Mouse (Mus musculus) kidney, adult 9 months (tissue): ENCODE measurements at regions not wholly inside any gene's neighbourhood (a gene's known extent, or its start where the extent isn't known, plus 50 kb on each side); places are given as distances from the start of the nearest gene placed in this dataset.
A peak's percentile ranks its signal among the peaks of the same experiment; 100 is the strongest.

ENCODE experiments used
- DNase-seq: peaks from one replicate; pipeline ENCODE4 v3.0.0; 2022

DNA sequence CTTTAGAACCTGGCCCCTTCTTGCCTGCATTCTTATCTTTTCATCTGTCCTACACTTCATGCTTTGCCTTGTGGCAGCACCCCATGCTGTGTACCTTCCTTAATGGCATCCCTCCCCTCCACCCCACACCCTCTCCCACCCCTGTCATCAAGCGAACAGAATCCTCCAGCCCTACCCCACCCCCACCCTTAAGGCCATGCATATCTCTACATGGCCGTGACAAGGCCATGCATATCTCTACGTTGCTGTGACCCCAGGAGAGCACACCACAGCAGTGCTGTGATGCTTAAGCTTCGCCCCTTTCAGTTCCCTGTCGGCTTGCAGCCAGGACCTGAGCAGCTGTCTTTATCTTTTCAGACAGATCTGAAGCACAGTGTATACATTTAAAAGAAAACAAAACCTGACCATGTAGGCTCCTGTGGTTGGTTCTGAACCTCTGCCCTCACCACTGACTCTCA is 319.5 kb upstream of the Trib2 start:
- DNase-seq, result no peak

DNA sequence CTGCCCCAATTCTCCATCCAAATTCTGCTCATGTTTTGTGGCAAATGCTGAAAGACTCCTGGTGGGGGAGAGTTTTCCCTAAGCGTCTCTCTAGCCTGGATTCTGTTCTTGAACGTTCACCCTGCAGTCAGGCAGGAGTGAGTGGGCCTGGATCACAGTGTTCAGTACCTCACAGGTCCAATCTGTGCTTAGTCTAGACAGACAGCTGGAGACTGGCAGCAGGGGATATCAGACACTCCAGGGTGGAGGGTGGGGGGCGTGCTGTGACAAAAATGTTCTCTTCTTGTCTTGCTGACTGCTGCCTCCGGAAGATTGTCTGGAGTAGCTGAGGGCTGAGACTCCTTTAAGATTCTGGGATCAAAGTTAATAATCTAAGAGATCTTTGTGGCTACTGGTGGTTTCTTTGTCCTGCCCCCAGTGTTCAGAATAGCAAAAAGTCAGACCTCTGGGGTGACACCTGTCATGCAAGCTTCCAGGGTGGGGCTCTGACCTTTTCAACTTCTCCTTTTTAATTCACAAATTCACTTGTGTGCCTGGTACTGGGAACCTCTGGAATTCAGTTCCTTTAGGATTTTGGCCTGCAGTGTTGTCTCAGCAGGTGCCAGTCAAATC is 319.0 kb upstream of the Trib2 start:
- no peak for DNase-seq

DNA sequence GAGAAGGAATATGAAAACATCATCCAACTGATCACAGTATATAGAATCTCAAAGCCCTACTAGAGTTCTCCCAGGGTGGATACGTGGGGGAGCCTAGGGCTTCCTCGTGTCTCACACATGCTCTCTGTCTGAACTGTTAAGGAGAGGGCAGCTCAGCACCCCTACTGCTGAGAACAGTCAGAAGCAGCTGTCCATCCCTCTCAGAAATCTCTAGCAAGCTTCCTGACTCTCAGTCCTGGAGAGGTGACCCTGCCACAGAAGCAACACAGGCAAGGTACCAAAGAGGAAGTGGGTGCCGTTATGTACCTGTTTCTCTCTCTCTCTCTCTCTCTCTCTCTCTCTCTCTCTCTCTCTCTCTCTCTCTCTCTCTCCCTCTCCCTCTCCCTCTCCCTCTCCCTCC is 317.7 kb upstream of the Trib2 start:
- DNase-seq, result no peak

DNA sequence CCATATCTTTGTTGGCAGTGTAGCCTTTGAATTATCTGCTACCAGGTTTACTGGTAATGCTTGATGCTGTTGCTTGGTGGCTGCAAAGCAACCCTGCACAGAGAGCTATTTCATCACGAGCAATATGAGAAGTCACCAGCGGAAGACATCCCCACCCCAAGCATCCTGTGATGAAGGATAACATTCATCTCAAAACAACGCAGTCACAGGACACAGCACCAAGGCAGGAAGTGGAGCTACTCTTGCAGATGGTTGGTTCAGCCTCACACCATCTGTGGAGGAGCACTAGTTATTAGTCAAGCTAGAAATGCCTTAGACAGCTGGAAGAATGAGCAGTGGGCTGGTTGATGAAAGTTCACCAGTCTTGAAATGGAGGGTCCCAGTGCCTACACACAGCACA is 316.5 kb upstream of the Trib2 start:
- peak; percentile 3 for DNase-seq

DNA sequence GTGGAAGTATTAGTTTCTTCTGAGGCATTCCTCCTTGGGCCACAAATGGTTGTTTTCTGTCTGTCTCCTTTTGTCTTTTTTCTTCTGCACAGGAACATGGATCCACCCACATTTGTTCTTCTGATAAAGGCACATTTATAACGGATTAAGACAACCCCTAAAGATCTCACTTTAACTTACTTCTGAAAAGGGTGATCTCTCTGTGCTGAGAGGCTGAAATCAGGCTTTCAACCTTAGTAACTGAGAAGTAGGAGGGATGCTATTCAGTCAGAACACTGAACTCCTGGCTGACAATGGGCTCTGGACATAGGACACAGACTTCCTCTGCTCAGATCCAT is 315.0 kb upstream of the Trib2 start:
- no peak for DNase-seq

DNA sequence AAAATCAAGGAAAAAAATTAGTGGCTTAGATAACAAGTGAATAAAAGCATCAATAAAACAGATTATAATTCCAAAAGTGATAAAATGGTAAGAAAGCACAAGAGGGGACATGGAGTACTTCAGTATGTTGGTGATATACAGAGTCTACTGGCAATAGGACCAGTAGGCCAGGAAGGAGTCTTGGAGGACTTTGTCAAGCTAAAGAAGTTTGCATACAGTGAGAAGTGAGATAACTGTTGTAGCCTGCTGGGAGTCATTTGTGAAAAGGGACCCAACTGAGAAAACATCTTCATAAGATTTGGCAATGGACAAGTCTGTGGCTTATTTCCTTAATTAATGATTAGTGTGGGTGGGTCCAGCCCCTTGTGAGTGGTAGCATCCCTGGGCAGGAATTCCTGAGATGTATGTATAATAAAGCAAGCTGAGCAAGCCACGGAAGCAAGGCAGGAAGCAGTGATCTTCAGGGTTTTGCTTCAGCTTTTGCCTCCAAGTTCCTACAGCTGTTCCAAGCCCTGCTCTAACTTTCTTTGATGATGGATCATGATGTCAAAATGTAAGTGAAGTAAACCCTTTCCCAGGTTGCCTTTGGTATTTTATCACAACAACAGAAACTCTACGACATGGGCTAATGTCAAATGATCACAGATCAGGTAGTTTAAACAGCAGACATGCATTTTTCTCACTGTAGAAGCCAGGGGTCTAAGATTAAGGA is 314.5 kb upstream of the Trib2 start:
- DNase-seq, result no peak

DNA sequence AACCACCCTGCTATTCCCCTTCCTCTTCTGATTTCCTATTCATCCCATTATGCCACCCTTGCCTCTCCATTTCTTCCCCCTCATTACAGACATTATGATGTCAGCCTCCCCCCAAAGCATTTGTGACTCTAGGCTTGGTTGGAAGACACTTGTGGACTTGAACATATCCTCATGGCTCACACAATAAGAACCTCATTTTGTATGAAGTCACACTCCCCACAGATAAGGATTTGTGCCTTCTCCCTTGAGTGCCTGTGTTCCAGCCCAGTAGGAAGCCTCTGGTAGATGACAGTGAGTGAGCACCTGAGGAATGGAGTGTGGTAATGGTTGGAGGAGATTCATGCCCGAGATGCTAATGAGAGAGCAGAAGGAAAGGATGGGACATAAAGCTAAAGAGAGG is 313.9 kb upstream of the Trib2 start:
- DNase-seq, result no peak

DNA sequence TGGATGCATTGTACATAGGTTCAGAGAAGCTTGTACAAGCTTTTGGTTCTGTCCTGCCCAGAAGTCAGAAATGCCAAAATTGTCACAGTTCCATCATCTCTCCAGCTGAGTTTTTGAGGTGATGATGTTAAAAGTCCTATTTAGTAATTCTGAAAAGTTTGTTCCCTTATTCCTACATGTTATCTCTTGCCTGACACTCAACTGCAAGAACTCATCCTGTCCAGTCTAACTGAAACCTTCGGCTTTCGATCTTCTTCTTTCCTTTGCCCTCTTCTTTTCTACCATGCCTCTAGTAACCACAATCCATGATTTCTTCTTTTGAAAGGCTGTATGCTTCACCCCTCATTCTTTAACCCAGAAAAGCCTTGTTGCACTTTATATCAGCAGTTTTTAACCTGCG is 313.2 kb upstream of the Trib2 start:
- DNase-seq, result no peak

DNA sequence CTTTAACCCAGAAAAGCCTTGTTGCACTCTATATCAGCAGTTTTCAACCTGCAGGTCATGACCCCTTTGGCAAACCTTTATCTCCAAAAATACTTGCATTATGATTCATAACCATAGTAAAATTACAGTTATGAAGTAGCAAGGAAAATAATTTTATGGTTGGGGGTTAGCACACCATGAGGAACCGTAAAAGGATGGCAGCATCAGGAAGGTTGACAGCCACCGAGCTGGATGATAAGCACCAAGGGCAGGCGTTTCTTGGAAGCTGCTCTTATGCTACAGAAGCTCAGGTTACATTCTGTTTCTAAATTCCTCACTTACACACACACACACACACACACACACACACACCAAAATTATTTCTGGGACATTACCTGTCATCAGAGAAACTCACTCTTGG is 312.5 kb upstream of the Trib2 start:
- DNase-seq, result no peak

DNA sequence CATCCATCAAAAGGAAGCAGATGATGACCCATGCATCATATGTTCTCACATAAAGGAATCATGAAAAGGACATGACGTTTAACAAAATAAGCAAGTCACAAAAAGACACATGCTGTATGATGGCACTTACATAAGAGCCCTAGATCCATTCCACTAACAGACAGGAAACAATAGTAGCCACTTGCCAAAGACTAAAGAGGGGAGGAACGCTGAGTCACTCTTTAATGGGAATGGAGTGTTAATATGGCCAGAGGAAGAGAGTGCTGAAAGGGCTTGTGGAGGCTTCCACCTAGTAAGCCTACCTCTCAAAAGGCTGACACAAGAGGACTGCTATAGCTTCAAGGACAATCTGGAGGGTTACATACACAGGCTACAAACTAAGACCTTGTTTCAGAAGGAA is 308.2 kb upstream of the Trib2 start:
- no peak for DNase-seq

DNA sequence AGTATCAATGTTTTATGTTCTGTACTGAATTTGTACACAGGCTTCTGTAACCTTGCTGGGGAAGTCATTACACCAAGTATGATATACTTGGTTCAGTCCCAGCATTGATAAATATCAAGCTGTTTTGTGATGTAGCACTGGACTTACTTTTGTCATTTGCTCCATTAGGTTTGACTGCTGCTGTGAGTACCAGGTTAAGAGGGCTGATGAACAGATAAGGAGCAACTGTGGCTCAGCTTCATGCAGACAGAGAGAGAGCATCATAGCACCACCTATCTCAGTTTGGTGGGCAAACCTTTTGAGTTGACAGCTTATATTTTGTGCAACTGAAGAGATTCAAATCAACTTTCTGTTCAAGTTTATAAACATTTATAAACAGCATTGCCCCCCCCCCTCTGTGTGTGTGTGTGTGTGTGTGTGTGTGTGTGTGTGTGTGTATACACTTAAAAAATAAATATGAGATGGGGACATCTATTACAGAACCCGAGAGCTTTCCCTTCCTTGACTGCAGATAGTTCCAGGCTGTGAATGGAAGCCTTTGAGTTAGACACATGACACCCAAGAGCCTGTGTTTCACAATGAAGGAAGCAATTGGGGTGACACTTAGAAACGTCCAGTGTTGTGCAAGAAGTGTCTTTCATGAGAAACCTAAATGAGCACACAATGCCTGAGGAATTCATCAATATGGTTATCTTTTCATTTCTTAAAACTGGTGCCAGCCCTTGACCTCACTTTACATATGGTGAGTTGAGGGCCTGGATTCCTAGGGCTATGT is 305.8 kb upstream of the Trib2 start:
- no peak for DNase-seq

DNA sequence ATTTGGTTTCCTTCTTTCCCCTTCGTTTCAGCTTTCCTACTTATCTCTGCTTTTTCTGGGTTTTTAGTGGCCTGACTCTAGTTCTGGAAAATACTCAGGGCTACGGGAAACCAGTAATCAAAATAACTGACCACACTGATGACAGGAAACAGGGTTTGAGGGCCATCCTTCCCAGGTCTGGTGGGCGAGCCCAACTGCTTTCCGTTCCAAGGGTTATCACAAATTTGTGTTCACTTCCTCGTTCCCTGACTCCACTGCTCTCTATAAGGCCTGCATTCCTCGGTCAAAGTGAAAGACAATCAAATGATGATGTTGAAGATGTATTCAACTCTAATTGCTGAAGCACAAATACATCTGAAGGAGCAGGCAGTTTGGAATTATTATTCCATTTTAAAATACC is 305.1 kb upstream of the Trib2 start:
- no peak for DNase-seq

DNA sequence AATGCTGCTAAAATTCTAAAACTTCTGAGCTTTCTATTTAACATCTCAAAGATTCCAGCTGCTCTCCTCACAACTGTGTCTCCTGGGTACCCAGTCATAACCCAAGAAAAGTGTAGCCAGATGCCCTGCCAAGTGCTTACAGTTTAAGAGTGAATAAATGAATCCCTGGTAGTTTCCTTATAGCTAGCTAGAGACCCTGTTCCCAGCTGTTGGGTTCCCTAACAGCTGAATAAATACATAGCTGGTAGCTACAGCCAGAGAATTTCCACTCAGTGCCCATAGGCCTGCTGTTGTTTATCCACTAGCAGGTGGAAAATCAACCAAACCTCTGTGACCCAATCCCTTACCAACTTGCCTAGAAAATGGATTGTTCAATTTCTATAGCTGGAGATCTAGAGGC is 302.0 kb upstream of the Trib2 start:
- DNase-seq, result no peak

DNA sequence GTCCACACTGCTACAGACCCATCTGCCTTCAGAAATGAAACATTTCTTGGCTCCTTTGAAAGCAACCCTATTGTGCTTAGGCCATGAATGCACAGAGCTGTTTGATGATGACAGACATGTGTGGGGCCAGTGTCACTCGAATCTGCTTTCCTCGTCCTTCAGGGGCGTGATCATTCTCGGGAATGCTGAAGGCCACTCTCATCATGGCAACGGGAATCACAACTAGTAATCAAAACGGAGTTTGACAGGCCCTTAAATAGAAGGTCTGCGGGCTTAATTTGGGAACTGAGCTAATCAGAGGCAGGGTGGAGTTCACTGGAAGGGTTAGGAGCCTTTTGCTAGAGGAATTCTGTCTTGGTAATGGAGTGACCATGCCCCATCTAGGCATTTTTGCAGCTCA is 290.2 kb upstream of the Trib2 start:
- DNase-seq, result no peak

DNA sequence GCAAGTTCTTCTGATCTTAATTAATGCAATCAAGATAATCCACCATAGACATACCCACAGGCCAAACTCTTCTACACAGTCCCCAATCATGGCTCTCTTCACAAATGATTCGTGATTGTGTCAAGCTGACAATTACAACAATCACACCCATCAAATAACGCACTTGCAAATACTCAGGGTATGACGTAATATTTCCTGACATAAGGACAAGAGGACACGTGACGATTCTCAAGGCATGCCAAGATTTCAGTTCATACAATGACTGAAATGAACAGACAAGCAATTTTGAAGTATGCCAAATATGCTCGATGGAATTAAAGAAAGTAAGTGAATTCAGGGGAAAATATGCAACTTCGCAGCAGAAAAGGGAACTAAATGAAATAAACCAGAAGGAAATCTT is 282.1 kb upstream of the Trib2 start:
- DNase-seq, result no peak

DNA sequence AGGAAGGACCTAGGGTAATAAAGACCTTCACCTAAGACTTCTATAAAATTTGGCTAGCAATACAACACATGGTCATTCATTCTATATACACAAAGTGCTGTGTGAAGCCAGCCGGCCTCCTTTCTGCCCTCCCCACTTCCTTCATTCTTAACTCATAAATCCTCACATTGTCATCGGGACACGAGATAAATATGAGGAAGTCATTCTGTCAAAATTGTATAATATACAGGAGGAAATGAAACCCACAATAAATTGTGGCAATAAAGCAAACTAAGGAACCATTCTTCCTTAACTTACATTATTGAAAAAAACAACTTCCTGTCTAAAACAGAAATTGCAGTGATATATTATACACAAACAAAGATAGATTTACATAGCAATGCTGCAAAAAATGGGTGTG is 275.9 kb upstream of the Trib2 start:
- no peak for DNase-seq

DNA sequence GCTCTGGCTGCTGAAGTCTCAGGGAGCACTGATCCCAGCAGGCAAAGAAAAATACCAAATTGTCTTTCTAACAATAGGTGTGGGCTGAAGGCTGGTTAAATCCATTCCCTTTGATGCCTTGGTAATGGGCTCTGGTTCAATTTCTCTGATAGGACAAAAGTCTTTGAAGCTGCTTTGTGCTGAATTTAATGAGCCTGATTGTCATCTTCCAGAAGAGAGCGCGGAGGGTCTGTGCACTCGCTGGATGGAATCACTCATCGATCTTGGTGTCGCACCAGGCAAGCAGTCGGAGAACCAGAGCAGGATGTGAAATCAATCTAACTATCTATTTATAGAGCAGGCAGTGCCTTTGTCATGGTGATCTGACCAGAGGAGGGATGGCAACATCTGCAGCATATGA is 274.6 kb upstream of the Trib2 start:
- no peak for DNase-seq

DNA sequence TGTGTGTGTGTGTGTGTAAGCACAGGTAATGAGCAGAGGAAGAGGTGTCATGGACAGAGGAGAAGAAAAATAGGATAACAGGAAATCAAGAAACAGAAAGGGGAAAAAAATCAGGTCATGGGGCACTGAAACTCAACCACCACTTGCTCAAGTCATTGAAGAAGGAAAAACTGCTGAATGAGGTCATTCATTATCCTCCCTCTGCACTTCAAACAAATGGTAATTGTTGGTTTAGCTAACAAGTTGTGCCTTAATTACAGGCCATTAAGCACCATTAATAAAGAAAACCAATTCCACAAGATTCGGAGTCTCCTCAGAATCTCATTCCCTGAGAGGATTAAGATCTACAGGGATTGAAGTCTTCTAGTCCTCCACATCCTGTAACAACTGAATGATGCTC is 266.5 kb upstream of the Trib2 start:
- DNase-seq, result no peak

DNA sequence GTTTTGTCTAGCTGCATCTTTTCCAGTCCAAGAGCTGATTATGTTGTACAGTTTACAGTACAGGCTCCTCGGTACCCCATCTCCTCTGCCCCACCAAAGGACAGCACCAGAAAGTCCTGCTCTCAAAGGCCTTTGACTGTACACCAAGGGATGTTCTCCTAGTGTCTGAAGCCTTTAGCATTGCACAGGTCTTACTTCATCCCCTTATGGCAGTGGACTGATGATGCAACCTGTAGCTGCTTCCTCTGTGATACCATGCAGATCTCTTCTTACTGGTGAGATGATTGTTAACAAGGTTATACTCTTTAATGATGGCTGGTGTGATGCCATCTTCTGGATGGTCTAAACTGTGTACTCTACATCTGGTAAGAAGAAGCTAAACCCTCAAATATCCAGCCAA is 260.5 kb upstream of the Trib2 start:
- DNase-seq, result no peak

DNA sequence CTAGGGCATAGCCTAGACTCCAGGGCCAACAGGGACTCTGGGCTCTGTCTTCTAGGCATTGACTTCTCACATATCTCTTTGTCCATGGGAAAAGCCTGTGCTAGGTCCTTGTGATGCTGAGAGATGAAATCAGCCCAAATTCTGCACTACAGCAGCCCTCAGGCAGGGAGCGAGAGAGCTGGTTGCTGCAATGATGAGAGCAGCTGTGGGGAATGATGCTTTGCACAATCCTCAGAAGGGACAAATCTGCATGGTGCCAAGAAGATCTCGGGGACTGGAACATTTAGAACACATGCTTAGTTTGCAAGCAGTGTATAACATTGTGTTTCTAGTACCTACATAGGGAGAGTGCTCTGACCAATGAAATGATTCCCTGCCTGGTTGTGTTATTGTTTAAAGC is 259.2 kb upstream of the Trib2 start:
- no peak for DNase-seq

DNA sequence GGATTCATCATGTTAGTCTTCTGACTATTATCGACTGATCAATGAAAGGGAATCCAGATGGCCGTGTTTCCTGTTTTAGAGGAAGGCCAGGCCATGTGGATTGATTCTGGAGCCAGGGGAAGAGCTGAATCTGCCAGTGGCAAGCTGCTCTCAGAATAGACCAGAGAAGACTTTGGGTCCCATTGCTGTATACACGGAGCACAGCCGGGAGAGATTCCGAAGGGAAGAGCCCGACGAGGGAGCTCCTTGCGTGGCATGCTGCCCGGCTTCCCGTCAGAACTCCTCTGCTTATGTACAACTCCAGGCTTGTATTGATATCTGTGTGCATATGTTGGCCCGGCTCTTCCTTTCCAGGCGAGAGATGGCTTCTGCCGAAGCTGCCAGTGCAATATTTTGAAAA is 252.2 kb upstream of the Trib2 start:
- DNase-seq, result no peak

DNA sequence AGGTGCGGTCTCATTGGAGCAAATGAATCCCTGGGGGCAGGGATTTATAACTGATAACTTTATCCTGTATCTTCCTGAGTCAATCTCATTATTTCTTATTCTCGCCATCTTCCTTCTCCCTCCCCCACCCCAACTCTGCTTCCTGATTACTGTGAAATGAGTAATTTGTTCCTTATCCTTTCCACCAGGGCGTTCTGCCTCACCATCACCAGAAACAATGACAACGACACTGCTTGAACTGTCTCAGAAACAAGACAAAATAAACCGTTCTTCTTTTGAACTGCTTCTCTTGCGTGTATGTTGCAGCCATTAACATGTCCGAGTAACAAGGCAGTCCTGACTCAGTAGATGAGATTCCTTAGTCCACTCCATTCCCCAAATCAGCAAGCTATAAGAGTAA is 246.0 kb upstream of the Trib2 start:
- no peak for DNase-seq

DNA sequence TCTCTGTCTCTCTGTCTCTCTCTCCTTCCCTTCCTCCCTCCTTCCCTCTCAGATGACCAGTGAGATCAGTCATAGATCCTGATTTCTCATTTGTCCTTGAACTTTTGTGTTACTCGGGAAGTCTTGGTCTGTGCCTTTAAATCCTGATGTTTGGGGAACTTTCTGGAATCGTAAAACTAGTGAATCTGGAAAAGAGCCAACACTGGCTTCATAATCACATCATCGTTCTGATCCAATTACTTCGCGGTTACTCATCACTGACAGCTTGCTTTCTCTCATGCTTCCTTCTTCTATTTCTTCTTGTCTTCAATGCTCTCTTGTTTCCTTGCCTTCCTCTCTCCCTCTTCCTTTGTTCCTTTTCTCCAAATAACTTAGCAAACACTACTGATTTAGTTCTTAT is 243.7 kb upstream of the Trib2 start:
- peak; percentile 11 for DNase-seq

DNA sequence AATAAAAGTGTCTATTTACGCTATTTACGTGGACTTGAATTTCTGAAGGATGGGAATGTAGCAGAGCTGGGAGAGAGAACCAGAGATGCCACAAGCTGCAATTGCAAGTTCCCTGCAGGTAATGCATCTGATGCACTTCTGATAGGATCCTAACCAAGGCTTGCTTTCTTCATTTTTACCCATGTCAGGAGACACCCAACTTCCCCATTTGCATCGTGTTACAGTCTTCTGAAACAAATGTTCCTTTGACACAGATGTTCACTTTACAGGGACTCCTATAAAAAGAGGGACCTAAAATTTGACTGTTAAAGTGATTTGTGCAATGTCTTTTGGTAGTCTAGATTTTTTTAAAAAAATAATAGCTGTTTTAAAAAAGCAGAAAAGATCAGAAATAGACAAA is 241.5 kb upstream of the Trib2 start:
- no peak for DNase-seq

DNA sequence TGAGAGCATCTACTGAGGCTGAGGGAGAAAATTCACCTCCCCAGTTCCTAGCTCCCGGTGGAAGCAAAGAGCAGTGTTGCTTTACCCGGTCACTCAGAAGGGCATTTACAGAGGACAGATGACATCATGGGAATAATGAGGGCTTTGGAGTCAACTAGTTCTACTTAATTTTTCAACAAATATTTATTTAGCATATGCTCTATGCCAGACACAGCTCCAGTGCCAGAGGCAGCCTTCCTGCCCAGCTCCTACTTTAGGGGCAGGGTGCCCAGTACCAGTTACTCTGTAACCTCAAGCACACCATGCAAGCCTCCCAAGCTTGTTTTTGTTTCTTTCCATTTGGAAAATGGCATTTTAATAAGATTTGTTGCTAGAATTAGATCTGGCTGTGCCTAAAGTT is 240.1 kb upstream of the Trib2 start:
- peak; percentile 73 for DNase-seq
